Mouse (Mus musculus): ENCODE results near the gene E330021D16Rik. TPM values are rescaled to one million over a fixed set of nuclear protein-coding genes. Genes with fewer than 3 reads are reported as not detected.

The E330021D16Rik gene
- not detected for total RNA-seq (2023)

DNA sequence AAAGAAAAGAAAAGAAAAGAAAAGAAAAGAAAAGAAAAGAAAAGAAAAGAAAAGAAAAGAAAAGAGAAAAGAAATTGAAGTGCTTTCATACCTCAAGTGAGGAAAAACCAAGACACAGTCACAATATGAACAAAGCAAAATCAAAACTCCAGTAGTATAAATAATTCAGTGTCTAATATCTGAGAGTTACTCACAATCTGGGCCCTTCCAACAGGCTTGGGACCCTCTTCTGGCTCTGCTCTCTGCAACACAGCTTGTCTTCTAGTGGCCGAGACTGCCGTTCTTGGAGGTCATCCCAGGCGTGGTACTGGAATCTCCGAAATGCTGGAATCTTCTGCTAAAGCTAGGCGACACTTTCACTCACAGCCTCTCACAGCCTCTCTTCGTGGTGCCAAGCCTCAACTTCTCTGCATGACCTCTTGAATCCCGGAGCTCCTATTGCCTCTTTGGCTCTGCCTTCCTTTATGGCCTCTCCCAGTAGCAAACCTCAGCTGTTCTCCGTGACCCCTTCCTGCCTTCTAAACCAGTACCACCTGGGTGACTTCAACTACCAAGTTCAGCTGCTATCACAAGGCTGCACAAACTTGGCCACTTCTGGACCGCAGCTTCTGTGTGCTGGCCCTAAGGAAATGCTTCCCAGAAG lies at the start of gene E330021D16Rik:
TSS of gene E330021D16Rik (minus strand) at position 437 of the 643 bp plus-strand sequence.

Other genes with a start within 250 kb of the E330021D16Rik start
- not detected for gene Grin2b, start 242.1 kb downstream of the E330021D16Rik start, total RNA-seq (2023)
- not detected for gene Gm8994, start 88.0 kb downstream of the E330021D16Rik start, total RNA-seq (2023)
- 210 TPM for gene Atf7ip, start 90.6 kb upstream of the E330021D16Rik start, total RNA-seq (2023)
- gene Plbd1, start 246.4 kb upstream of the E330021D16Rik start, total RNA-seq (2023): 11.3 TPM

Measured in CD4-positive naive resting alpha-beta T cell, adult 76 days (primary cell).